Mouse (Mus musculus) G1E (cell line): ENCODE results near the gene Alad.

ENCODE experiments used
- CTCF ChIP-seq: IDR thresholded peaks from 2 replicates; pipeline ENCODE4 v1.5.1; 2012; ENCODE audit warnings: low read depth, low read length, inconsistent platforms, mixed read lengths
- GATA1 ChIP-seq: IDR thresholded peaks from 2 replicates; pipeline ENCODE4 v1.6.1; 2012; ENCODE audit warnings: borderline replicate concordance, low read length, inconsistent platforms, mixed read lengths

- no peak for TF ChIP-seq CTCF
- TF ChIP-seq GATA1, result no peak
Observed at GRCm38 (mm10) chr4:62495946-62496345, 23.8 kb downstream of the Alad start.
